Mouse (Mus musculus) megakaryocyte-erythroid progenitor cell, adult 5-6 weeks (primary cell): ENCODE data around the gene Brd4. TPM values are rescaled to one million over a fixed set of nuclear protein-coding genes. Genes with fewer than 3 reads are reported as not detected.
"Not testable (repeated sequence)": the region's sequence is repeated elsewhere in the genome, so short reads cannot be mapped to it uniquely, and the experiment has no call there.

ENCODE experiments used
- ATAC-seq: replicated peaks from 2 replicates; pipeline ENCODE4 v1.8.0; 2016; ENCODE audit warnings: mild to moderate bottlenecking, inconsistent platforms; ENCODE audit not compliant: severe bottlenecking, poor library complexity, low FRiP score, low TSS enrichment
- total RNA-seq, 2 experiments: library from RNA; stranded (forward) in 1 of 2; stranded (reverse) in 1 of 2; fragments of 200-1000, 215-1000 nt in 1 of 2; fragments of >200 nt in 1 of 2; fragmentation: Nextera tagmentation in 1 of 2; gene quantifications; 2 replicates each; pipeline ENCODE4 v1.2.3; 2014 to 2017

The Brd4 gene
- total RNA-seq, 2 experiments from 2014 or later = 26.8 to 167 TPM

DNA sequence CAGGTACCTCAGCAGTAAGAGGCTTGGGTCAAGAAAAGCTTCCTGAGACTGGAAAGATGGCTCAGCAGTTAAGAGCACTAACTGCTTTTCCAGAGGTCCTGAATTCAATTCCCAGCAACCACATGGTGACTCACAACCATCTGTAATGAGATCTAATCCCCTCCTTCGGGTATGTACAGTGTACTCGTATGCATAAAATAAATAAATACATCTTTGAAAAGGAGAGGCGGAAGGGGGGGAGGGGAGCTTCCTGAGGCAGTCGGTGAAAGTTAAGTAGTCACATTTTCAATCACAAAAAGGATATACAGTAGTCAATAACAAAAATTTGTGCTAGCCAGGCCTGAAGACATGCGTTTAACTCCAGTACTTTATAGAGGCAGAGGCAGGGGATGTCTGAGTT lies 38.4 kb downstream of the Brd4 start:
- ATAC-seq = no peak

DNA sequence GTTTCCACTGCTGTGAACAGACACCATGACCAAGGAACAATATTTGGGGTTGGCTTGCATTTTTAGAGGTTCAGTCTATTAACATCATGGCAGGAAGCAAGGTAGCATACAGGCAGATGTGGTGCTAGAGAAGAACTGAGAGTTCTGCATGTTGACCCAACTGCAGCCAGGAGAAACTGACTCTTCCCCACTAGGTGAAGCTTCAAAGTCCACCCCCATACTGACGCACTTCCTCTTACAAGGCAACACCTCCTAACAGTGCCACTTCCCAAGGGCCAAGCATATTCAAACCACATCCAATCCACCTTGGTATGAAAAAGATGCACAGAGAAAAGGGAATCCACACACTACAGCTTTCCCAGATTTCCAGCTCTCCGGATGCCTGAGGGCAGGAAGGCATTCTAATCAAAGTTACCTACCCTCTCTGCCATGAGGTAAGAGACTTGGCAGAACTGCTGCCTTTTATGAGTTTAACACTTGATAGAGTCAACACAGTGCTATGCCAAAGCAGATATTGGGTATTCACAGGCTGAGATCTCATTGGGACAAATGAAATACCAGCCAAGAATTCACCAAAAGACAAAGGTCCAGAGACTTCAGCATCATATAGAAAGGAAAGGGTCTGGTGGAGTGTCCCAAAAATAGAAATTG lies 43.5 kb downstream of the Brd4 start:
- ATAC-seq = no peak

DNA sequence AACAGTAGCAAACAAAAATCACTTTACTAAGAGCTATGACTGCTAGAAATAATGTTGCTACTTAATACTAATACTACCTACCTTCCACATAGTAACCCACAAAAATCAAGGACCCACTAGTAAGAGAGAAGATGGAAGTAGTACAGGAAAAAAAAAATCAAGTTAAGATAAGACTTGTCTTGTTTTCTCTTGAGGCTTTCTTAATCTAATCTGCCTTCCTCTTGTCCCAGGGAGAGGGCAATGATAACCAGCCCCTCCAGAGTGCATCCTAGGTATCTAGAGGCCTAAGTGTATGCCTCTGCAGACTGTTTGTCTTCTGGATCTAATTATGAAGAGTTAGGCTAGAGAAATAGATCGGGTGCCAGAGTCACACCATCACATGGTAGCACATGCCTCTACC lies 45.9 kb downstream of the Brd4 start:
- ATAC-seq = 0 out of 2 replicates have a peak, but pooled peaks have one; percentile 39

DNA sequence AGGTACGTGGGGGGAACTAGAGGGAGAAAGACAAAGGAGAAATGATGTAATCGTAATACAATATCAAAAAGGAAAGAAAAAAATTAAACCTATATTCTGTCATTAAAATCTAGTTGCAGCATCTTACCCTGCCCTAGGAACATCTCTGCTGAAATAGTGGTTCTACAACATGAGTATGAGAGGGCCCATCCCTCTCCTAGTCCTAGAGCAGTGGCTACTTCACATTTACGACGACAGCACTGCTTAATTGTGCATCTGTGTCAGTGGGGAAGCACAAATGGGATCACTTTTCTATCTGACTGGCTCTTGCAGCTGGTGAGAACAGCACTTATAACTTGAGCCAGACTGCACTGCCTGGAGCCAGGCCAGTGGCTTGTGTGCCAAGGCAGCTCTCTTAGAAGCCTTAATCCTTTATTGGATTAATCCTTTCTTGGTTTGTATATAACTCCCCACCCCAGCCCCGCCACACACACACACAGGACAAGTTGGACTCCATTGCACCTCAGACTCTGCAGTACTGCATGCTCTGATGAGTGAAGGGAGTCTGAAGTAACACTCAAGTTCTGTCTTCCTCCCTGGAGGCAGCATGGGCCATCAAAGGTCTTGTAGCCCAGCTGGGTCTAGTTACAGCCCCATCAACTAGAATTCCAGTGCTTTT lies 48.9 kb downstream of the Brd4 start:
- no peak for ATAC-seq

DNA sequence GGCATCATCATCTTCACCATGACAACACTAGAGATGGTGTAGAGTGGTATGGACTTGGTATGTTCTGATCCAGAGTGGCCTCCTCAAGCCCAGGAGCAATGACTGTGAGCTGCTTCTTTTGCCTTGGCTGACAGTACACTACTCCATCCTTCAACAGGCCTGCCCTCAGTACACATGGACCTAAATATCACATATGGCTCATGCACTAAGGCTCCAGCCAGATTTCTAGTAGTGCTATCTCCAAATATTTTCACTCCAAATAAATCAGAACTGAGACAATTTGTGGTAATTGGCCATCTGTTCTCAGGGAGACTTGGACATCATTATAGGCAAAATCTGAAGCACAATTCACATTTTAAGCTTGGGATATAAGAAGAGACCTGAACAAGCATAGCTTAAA lies 51.3 kb downstream of the Brd4 start:
- no peak for ATAC-seq

DNA sequence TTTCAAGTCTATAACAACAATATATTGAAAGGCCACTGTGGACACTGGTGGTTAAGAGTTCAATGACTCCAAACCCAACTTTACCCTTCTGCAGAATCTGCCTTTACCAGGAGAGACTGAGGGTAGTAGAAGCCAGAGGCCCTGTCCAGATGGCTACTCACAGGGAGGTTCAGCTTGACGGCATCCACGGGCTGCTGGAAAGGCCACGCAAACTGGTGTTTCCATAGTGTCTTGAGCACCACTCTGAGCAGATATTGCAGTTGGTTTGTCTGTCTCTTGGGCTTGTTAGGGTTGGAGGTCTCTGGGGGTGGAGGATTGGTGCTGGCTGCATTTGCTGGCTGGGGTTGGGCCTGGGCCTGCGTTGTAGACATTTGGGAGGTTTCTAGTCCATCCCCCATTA lies 55.3 kb downstream of the Brd4 start:
- ATAC-seq = no peak

DNA sequence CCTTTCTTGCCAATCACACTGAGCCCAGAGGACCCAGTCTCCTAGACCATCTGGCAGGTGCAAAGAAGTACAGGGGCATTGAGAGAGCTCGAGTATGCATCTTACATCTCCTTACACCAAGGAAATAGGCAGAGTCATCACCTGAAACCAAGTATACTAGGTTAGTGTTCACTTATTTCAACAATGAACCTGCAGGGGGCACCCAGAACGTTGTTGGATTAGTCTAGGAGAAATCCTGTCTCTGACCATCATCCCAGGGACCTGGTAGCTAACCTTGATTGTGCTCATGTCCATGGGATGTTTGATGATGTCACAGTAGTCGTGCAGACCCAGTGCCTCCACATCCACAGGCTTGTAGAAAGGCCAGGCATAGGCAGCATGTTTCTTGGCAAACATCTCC lies 63.6 kb downstream of the Brd4 start:
- no peak for ATAC-seq

DNA sequence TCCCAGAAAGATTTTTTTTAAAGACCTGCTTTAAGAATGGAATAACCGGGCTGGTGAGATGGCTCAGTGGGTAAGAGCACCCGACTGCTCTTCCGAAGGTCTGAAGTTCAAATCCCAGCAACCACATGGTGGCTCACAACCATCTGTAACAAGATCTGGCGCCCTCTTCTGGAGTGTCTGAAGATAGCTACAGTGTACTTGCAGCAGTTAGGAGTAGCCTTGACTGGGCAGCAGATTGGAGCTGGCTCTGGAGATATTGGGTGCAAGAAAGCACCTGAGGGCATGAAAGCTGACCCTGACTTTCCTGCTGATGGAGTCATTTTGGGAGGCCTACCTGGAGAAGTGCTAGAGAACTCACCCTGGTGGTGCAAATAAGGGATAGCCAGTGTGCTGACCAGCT lies 68.9 kb downstream of the Brd4 start:
- ATAC-seq = peak; percentile 59; the same call in 1 of the 2 replicates

DNA sequence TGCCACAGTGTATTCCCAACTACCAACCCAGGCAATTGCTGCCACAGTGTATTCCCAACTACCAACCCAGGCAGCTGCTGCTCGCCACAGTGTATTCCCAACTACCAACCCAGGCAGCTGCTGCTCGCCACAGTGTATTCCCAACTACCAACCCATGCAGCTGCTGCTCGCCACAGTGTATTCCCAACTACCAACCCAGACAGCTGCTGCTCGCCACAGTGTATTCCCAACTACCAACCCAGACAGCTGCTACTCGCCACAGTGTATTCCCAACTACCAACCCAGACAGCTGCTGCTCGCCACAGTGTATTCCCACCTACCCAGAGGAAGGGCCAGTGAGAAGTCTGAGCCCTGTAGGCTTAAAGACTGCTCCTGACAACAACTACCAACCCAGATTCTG lies 73.0 kb downstream of the Brd4 start:
- ATAC-seq = not testable (repeated sequence)

DNA sequence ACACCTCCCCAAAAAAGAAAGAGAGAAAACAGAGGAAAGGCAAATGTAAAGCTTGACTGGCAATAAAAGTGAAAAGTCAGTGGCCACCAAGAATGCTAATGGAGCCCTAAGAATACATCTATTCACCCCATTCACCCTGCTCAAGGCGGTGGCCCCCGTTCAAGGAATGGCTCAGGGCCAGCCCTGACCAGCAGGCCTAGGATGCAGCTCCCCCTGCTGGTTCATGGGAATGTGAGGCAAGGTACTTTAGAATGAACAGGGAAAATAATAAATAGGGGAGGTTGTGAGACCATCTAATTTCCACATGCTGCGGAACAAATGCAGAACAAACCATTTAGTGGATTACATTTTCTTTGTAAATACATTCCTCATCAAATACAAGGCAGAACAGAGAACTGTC lies 74.8 kb downstream of the Brd4 start:
- ATAC-seq = no peak

DNA sequence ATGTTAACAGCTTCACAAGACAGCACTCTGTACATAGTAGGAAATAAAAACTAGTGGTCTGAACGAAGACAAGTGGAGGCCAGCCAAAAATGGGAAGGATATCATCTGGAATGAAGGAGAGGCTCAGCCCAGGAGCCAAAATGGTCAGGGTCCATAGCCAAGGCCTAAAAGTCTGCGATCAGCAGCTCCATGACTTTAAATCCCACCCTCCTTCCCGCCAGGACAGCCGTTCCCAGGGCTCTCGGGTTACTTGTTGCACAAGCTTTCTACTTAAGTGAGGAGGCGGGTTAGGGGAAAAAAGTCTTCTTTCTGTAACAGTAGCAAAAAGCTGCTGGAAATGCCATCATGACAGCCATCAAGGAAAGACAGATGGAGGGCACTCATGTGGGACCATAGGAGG lies 75.4 kb downstream of the Brd4 start:
- ATAC-seq = no peak

DNA sequence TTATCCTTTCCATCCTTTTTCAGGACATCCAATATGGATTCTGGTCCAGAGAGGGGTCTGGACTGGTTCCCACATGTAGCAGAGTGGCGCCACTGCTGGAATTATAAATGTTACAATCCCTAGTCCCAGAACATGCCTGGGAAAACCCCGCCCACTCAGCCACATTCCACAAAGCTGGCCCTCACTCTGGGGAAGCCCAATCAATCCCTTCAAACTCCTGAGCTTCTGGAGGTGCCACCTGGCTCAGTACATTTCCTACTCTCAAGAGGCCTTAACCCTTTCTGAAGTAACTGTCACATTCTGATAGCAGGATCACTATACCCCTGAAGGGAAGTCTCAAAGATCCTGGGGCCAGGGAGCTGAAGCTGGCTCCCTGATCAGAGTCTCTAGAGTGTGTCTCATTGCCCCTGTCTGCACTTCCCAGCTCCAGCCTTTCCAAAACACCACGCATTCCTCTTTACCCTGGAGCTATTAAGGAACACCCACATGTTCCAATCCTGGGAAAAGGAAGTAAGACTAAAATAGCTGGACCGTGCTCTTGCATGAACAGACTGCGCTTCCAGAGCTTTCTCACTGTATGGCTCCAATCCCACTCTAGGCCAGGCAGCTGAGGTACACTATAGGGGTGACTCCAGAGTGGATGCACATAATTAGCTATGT lies 76.8 kb downstream of the Brd4 start:
- no peak for ATAC-seq

DNA sequence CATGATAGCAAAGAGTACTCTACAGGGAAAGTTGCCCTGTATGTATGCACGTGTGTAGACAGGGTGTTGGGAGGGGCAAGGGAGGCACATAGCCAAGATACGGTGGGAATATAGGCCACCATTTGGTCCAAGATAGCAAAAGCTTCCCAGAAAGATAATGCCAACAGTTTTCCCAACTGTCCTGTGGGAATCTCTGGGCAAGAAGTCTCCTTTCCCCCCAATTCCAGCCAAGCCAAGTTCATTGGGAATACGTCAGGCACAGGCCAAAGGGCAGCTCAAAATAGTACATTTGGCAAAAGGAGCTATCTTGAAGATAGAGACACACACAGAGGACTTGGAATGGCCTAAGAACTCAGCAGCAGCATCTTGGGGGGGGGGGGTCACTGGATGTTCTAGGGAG lies 79.2 kb downstream of the Brd4 start:
- no peak for ATAC-seq

DNA sequence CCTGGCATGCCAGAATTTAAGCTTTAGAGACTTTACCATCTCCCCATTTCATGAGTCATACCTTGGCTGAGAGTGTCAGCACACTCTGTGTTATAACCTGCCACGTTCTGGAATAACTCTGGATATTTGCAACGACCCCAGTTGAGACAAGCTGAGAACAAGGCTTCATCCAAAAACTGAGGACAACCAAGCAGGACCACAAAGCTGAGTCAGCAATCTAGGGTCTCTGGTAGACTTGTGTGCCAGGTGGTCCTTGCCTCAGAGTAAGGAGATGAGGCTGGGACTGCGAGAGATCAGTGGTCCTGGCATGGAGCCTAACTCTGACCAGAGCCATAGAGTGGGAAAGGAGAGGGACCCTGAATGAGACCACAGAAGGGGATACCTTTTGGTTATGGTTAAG lies 81.5 kb downstream of the Brd4 start:
- ATAC-seq = no peak

DNA sequence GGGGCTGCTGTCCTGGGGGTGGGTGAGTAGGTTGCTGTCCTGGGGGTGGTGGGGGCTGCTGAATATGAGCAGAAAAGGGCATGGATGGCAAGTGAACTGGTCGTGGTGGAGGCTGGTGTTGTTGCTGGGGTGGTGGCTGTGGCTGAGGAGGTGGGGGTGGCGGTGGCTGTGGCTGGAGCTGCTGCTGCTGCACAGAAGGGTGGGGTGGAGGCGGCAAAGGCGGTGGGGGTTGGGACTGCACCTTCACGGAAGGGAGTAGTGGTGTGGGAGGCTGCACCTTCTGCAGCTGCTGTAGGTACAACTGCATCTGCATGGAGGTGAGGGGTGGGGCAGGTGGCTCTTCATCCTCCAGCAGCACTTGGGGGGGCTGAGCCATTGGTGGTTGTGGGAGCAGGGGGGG lies 83.4 kb downstream of the Brd4 start:
- ATAC-seq = no peak

DNA sequence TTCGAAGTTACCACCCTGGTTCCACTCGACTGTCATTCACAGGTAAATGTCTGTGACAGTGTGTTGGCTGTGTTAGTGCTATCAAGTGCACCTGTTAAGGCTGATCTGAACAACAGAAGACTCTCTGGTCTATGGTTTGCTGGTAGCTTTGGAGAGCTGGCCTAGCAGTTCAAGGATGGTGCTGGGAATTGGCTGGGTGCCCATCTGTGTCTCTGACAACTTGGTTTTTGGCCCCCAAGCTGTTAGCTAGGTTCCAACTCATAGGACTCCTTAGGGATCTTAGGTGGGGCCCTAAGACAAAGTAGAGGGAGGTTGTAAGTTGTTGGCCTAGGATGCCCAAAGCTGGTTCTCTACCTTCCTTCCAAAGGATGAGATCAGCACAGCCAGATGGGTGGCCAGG lies 84.7 kb downstream of the Brd4 start:
- no peak for ATAC-seq

DNA sequence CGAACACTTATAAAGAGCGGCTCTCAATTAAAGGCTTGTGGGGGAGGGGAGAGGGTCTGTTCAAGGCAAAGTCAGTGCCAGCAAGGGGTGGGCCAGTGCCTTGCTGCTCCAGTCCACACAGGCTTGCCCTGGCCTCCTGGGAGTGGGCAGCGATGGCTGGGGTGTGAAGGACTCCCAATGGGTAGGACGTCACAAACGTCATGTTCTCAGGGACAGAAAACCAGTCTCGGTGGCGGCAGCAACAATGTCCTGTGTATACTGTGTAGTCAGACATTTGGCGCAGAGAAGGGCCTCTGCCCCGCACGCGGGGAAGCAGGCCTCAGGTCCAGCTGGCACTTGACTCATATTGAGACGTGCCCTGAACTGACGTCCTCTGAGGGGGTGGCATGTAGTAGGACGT lies 87.4 kb downstream of the Brd4 start:
- no peak for ATAC-seq

DNA sequence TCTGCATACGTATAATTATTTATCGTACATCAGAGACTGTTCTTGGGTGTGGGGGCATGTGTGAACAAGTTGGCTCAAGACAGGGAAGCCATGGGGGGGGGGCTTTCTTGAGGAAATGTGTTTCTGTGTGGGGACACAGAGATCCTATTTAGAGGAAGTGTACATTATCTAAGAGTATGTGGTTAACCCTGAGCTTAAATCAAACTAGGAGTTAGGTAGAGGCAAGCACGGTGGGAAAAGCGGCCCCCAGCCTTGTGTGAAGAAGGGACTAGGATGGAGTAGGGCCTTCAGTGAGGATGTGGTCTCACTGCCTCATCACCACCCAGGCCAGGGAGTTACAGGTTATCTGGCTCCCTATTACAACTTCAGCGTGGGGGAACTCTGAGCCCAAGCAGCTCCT lies 88.8 kb downstream of the Brd4 start:
- ATAC-seq = no peak

DNA sequence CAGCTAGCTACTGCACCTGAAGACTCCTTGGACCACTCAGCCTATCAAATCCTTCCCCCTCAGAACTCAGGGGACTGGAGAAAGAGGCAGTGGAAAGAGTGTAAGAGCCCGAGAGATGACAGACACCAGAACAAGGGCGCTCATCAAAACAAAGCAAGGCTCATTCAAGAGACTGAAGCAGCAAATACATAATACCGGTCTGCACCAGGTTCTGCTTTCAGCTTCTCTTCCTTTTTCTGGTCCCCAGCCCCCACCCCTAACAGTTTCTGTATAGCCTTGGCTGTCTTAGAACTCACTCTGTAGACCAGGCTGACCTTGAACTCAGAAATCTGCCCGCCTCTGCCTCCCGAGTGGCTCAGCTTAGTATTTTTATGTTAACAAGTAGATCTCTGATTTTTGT lies 91.5 kb downstream of the Brd4 start:
- ATAC-seq = no peak

DNA sequence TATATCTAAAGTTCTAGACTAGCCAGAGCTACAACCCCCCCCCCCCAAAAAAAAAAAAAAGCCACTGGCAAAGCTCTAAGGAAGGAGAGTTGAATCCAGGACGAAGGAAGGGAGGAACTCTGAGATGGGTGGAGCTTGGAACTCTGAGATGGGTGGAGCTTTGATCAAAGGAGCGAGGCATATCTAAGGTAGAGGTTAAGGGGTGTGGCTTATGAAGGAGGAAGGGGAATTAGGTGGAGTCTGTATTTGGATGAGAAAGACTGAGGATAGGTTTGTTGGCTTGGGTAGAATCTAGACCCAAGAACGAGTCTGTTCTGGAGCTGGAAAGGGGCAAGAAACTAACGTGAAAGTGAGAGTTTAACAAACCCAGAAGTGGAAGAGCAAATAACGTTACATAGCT lies 94.7 kb downstream of the Brd4 start:
- peak; percentile 61 for ATAC-seq
